Mouse (Mus musculus) ovary, postnatal 36 days (tissue): ENCODE results near the gene Brinp2.

Experiments used
- DNase-seq: peaks from one replicate; pipeline ENCODE4 v3.0.0; 2022; ENCODE audit warnings: low spot score, mixed read lengths

The Brinp2 gene

GRCm38 (mm10) chr1:158356051-158356461, at the start of gene Brinp2:
Gene Brinp2, minus strand, starts transcription at chr1:158356326.
- DNase-seq: peak; percentile 77

GRCm38 (mm10) chr1:158400898-158401297, 44.8 kb upstream of the Brinp2 start:
- no peak for DNase-seq

GRCm38 (mm10) chr1:158397058-158397457, 40.9 kb upstream of the Brinp2 start:
- no peak for DNase-seq

DNA sequence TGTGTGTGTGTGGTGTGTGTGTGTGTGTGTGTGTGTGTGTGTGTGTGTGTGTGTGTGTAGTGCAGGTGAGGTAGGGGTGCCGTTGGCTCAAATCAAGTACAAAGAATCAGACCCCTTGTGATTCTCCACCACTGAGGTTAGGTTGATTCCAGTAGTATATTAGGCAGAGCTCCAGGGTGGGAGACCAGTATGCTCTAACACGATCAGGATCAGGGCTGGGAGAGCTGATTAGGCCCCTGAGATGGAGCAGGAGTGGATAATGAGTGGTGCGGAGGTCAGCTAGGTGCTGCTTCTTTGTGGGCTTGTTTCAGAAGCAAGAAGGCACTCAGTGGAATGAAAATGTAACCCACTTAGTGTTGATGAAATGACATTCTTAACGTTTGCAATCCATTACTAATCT, 34.6 kb upstream of the Brinp2 start:
- no peak for DNase-seq

DNA sequence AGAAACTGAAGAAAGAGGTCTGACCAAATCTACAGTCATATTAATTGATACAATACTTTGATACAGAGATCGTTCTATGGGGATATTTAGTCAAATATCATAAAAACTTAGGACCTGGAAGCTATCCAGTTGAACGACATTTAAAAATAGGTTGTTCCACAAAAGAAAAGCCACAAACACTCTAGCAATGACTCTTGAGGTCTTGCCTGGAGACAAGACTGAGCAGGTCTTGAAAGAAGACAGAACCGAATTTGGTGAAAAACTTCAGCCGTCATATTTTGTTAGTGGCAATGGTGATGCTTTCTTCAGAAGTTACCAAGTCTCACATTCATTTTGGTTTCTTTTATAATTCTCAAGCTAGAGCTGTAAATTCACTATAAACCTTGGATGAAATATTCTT, 32.9 kb upstream of the Brinp2 start:
- no peak for DNase-seq

DNA sequence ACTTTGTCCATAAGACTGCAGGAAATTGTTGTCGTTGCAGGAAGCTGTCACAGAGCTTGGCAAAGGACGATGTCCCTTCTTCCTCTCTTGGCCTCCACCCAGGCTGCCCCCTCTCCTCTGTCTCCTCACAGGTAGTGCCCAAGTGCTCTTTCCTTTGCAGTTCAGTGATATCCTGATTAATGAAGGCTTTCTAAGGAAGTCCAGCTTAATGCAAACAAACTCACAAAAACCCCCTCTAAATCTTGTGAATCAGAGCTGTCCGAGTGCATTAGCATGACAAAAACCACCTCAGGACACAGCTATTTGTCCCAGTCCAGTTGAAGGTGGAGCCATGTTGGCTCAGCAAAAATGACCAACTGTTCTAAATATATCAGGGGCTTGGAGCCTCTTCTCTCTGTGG, 30.7 kb upstream of the Brinp2 start:
- no peak for DNase-seq

DNA sequence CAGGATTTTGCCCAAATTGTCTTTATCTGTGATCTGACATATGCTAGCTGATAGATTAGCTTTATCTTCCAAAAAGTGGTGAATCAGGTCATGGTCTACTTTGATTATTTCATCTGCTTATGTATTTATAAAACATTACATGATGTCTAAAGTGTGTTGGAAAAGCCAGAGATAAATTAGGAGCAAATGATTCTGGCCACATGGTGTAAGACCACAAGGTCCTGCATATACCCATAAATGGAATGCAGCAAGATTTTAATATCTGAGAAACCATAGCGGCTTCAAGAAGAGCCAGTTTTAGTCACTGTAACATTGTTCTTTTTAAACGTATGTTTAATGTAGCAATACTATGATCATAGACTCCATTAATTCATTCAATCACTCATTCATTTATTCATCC, 29.2 kb upstream of the Brinp2 start:
- DNase-seq: no peak

GRCm38 (mm10) chr1:158383210-158383609, 27.1 kb upstream of the Brinp2 start:
- DNase-seq: no peak

- DNase-seq: no peak
Measured at GRCm38 (mm10) chr1:158382277-158382676, 26.2 kb upstream of the Brinp2 start.

- DNase-seq: no peak
Measured at GRCm38 (mm10) chr1:158364461-158364860, 8.3 kb upstream of the Brinp2 start.

DNA sequence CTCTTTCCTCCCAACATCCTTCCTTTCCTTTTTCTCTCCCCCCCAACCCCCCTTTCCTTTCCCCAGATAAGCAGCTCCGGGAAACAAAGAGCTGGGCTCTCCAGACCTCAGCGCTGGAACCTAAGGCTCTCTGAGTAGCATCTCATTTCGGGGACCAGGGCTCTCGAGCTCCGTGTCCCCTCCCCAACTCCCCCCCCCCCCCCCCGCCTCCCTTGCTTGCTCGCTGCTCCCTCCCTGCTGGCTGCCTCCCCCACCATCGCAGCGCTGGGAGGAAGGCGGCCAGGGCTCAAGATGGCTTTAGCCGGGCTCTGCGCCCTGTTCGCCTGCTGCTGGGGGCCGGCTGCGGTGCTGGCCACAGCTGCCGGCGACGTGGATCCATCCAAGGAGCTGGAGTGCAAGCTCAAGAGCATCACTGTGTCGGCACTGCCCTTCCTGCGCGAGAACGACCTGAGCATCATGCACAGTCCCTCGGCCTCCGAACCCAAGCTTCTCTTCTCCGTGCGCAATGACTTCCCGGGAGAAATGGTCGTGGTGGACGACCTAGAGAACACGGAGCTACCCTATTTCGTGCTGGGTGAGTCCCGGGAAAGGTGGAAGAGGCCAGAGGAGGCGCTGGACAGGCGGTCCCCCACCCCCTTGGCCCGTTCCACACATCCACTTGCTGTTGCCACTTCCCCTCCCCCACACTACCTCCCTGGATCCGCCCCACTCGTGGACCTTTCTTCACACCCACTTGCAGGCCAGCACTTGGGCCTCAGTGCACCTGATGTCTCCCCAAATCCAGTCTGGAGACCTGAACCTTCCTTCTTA, 6.4 kb upstream of the Brinp2 start:
- no peak for DNase-seq

GRCm38 (mm10) chr1:158361964-158362291, 5.8 kb upstream of the Brinp2 start, which contains the start of gene Astn1:
Gene Astn1, plus strand, starts transcription at chr1:158362273.
- no peak for DNase-seq

GRCm38 (mm10) chr1:158355177-158356050, 712 bp downstream of the Brinp2 start:
- DNase-seq: peak; percentile 6

GRCm38 (mm10) chr1:158353656-158354371, 2.3 kb downstream of the Brinp2 start:
- no peak for DNase-seq

DNA sequence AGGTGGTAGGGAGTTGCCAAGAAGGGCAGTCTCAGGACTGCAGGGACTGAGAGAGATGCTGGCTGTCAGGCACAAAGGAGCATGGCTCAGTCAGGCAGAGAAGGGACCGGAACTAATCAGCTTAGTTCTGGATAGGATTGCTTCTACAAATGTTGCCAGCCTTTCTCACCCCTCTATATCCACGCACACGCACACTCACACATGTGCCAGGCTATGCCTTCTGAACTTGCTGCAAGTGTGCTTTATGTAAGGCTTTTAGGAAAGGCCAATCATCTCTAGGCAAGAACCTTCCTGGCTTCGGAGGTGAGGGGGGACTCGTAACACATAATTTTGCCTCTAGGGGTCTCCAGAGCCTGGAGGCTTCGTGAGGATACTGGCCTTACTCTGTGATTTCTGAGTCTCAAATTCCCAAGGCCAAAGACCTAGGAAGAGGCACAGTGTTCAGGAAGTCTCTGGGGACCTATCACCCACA, 12.8 kb downstream of the Brinp2 start:
- DNase-seq: no peak

- no peak for DNase-seq
Measured at GRCm38 (mm10) chr1:158328839-158329238, 27.3 kb downstream of the Brinp2 start.

GRCm38 (mm10) chr1:158328126-158328525, 28.0 kb downstream of the Brinp2 start:
- DNase-seq: no peak

- no peak for DNase-seq
Measured at GRCm38 (mm10) chr1:158323325-158323724, 32.8 kb downstream of the Brinp2 start.

DNA sequence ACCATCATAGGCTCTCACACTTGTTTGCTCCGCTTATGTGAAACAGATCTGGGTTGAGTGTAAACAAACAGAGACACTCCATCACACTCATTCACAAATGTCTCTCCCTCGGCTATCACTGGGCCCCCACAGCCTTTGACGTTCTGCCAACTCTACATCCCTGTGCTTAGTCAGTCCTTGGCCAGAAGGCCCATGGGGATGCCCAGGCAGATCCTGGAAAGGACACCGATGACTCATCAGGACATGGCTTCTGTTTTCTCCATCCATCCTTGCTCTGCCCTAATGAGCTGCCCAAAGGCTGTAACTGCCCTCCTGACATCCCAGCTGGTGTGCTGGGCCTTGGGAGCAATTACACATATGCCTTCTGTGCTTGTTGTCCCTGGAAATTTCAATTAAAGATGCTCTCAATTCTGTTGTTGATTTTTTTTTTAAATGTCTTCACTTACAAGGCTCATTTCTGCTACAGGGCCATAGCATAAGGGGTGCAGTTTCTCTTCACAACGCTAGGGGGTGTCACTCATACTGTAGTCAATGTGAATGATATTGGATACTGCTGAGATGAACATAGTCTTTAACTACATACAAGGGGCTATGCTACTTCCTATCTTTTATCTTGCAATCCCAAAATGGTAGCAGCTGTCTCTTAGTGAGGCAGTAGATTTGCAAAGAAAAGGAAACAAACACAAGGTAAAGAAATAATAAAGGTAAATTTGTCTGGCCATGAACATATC, 45.5 kb downstream of the Brinp2 start:
- no peak for DNase-seq

DNA sequence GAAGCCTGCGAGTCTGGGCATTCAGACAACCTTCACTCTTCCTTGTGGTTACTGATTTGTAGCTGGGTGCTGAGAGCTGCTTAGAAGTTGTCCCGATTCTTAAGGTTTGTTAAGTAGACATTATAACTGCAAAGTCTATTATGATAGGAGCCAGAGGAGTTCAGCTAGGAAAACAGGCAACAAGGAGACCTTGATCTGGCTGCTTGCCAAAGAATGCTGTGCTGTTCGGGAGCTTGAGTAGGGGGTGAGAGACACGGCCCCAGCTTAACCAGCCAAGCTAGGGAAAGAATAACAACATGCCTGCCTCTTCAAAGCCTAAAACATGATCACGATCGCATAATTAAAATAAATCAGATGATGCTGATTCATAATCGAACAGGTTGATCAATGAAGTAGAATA, 59.1 kb downstream of the Brinp2 start:
- no peak for DNase-seq

DNA sequence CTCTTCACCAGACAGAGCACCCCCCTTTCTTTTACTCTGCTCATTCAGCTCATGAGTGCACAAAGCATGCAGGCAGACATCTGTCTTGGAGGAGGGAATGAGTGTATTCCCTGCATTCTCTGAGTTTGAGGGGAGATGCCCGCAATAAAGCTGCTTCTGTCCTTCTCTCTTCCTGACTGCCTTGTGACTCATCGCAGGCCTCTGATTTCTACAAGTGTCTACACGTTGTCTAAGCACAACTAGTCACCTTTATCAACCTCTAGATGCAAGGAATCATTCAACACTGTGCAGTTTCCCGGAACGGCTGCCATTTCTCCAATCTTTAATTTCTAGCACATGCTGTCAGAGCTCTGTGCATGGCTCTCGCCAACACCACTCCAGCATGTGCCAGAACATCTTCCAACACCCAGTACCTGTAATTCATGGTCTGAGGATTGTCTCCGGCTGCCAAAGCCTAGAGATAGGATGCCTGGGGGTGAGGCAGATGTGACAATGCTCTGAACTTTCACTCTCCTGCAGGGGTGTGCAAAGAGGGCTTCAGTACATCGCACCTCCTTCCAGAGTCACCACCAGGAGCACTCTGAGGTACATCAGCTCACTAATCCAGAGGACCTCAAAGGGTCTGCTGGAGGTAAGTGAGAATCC, 59.7 kb downstream of the Brinp2 start:
- no peak for DNase-seq
